Mouse (Mus musculus) intestine, postnatal 0 days (tissue): ENCODE measurements around the gene Mrps34. TPM values are rescaled to one million over a fixed set of nuclear protein-coding genes. Genes with fewer than 3 reads are reported as not detected.

ENCODE experiments used
- ATAC-seq: fragments of 200-750 bp; cut with Nextera tagmentation; 2 replicates; pipeline ENCODE4 v1.8.0; 2017; ENCODE audit warnings: mild to moderate bottlenecking, moderate TSS enrichment, moderate library complexity
- H3K27ac ChIP-seq: fragments of 300-500 bp; sonication (generic); 2 replicates; pipeline ENCODE4 v1.5.1; 2014; ENCODE audit warnings: mild to moderate bottlenecking, low read depth, low read length, moderate library complexity
- H3K27me3 ChIP-seq: fragments of 300-500 bp; sonication (generic); replicated peaks from 2 replicates; pipeline ENCODE4 v1.6.1; 2014; ENCODE audit warnings: low read length, mixed read lengths; ENCODE audit not compliant: control insufficient read depth, insufficient read depth
- H3K36me3 ChIP-seq: fragments of 300-500 bp; sonication (generic); 2 replicates; pipeline ENCODE4 v1.6.1; 2014; ENCODE audit warnings: mild to moderate bottlenecking, moderate library complexity; ENCODE audit not compliant: control insufficient read depth, insufficient read depth
- H3K4me1 ChIP-seq: fragments of 300-500 bp; sonication (generic); replicated peaks from 2 replicates; pipeline ENCODE4 v1.6.1; 2014; ENCODE audit warnings: antibody characterized with exemption, low read length, mixed read lengths; ENCODE audit not compliant: control insufficient read depth, insufficient read depth
- H3K4me2 ChIP-seq: fragments of 300-500 bp; sonication (generic); replicated peaks from 2 replicates; pipeline ENCODE4 v1.6.1; 2014; ENCODE audit warnings: low read depth, mild to moderate bottlenecking, moderate library complexity
- H3K4me3 ChIP-seq: fragments of 300-500 bp; sonication (generic); 2 replicates; pipeline ENCODE4 v1.5.1; 2014; ENCODE audit warnings: low read depth, low read length
- H3K9ac ChIP-seq: fragments of 300-500 bp; sonication (generic); 2 replicates; pipeline ENCODE4 v1.6.1; 2014; ENCODE audit warnings: mild to moderate bottlenecking, low read depth, low read length
- H3K9me3 ChIP-seq: fragments of 300-500 bp; sonication (generic); 2 replicates; pipeline ENCODE4 v1.6.1; 2016; ENCODE audit warnings: mixed run types; ENCODE audit not compliant: control insufficient read depth
- CTCF ChIP-seq: sonication (generic); IDR thresholded peaks from 2 replicates; pipeline ENCODE4 v1.5.1; 2016; ENCODE audit warnings: low read depth, mild to moderate bottlenecking, control low read depth, antibody characterized with exemption, moderate library complexity
- WGBS: fragments of 180-500 bp; shearing (Covaris S2); extraction: QIAGEN DNeasy Blood & Tissue Kit; methylation state at CpG from one replicate; pipeline ENCODE4 v1.1.7; 2014; 5-methylcytosine and 5-hydroxymethylcytosine counted together
- polyA plus RNA-seq: library from polyadenylated mRNA; unstranded; fragments of >200 nt; fragmentation: Nextera tagmentation; extraction: Ambion mirVana; gene quantifications from 2 replicates; pipeline ENCODE4 v1.2.1, GENCODE M21; 2015

Gene Mrps34
- polyA plus RNA-seq, 1 experiment from 2014 or later = 132 TPM

- Histone ChIP-seq H3K4me3 (peak overlapping the region; percentile 9; the same call in 1 of the 2 replicates), H3K9ac (peak overlapping the region; percentile 40), H3K4me1 (0 out of 2 replicates have a peak, but pooled peaks cover 5% of the 10 kb centered on the region), H3K9me3 (no peaks in the 10 kb centered on the region), H3K27ac (peak overlapping the region; percentile 94), H3K27me3 (no peaks in the 10 kb centered on the region), H3K36me3 (peaks cover 5% of the 10 kb centered on the region), H3K4me2 (peak overlapping the region; percentile 54)
- ATAC-seq = peak; percentile 75
- TF ChIP-seq CTCF = no peak
- 31% methylated on average over 10 of the region's 10 CpGs for WGBS
Observed at GRCm38 (mm10) chr17:24877336-24878116, 17.4 kb upstream of the Mrps34 start.

GRCm38 (mm10) chr17:24878117-24878397 lies 16.9 kb upstream of the Mrps34 start:
- H3K27ac ChIP-seq = peak overlapping the region; percentile 94
- 27% methylated on average over 5 of the region's 5 CpGs for WGBS
- H3K9ac ChIP-seq = peak overlapping the region; percentile 46
- no peaks in the 10 kb centered on the region for H3K27me3 ChIP-seq
- H3K4me2 ChIP-seq = peak overlapping the region; percentile 54
- peak overlapping the region; percentile 9; the same call in 1 of the 2 replicates for H3K4me3 ChIP-seq
- ATAC-seq = peak; percentile 65
- 0 out of 2 replicates have a peak, but pooled peaks cover 5% of the 10 kb centered on the region for H3K4me1 ChIP-seq
- no peaks in the 10 kb centered on the region for H3K9me3 ChIP-seq
- H3K36me3 ChIP-seq = peaks cover 10% of the 10 kb centered on the region
- no peak for TF ChIP-seq CTCF

- H3K4me2 ChIP-seq = peak overlapping the region; percentile 54
- H3K27ac ChIP-seq = peak overlapping the region; percentile 94
- peak; percentile 15; the same call in 1 of the 2 replicates for ATAC-seq
- 55% methylated on average over 8 of the region's 8 CpGs for WGBS
- no peaks in the 10 kb centered on the region for H3K9me3 ChIP-seq
- 0 out of 2 replicates have a peak overlapping the region, but pooled peaks have one; percentile 3 for H3K4me3 ChIP-seq
- H3K9ac ChIP-seq = peak overlapping the region; percentile 46
- H3K4me1 ChIP-seq = 0 out of 2 replicates have a peak, but pooled peaks cover 5% of the 10 kb centered on the region
- H3K27me3 ChIP-seq = no peaks in the 10 kb centered on the region
- no peak for TF ChIP-seq CTCF
- H3K36me3 ChIP-seq = peaks cover 15% of the 10 kb centered on the region
Observed at GRCm38 (mm10) chr17:24878531-24878930, 16.4 kb upstream of the Mrps34 start.

- H3K4me1 ChIP-seq = peaks cover 5% of the 10 kb centered on the region; the same call in 1 of the 2 replicates
- H3K9ac ChIP-seq = no peak overlapping the region
- no peaks in the 10 kb centered on the region for H3K27me3 ChIP-seq
- peak; percentile 82 for TF ChIP-seq CTCF
- H3K4me2 ChIP-seq = no peak overlapping the region
- no peak for ATAC-seq
- no peak overlapping the region for H3K27ac ChIP-seq
- H3K36me3 ChIP-seq = peaks cover 29% of the 10 kb centered on the region
- no peak overlapping the region for H3K4me3 ChIP-seq
- H3K9me3 ChIP-seq = no peaks in the 10 kb centered on the region
- 52% methylated on average over 7 of the region's 7 CpGs for whole genome bisulfite sequencing
Observed at GRCm38 (mm10) chr17:24881738-24882440, 13.0 kb upstream of the Mrps34 start.

GRCm38 (mm10) chr17:24884391-24884790 lies 10.5 kb upstream of the Mrps34 start:
- no peak for ATAC-seq
- Histone ChIP-seq H3K9ac (no peak overlapping the region), H3K36me3 (peaks cover 29% of the 10 kb centered on the region), H3K4me2 (no peak overlapping the region), H3K27me3 (no peaks in the 10 kb centered on the region), H3K4me1 (peaks cover 12% of the 10 kb centered on the region; the same call in 1 of the 2 replicates), H3K27ac (no peak overlapping the region), H3K9me3 (no peaks in the 10 kb centered on the region), H3K4me3 (no peak overlapping the region)
- 89% methylated on average over 6 of the region's 6 CpGs for WGBS
- no peak for TF ChIP-seq CTCF

- peaks cover 36% of the 10 kb centered on the region for H3K36me3 ChIP-seq
- H3K9me3 ChIP-seq = no peaks in the 10 kb centered on the region
- H3K27me3 ChIP-seq = no peaks in the 10 kb centered on the region
- H3K4me3 ChIP-seq = peak overlapping the region; percentile 78
- H3K27ac ChIP-seq = 0 out of 2 replicates have a peak overlapping the region, but pooled peaks have one; percentile 41
- TF ChIP-seq CTCF = no peak
- peaks cover 12% of the 10 kb centered on the region; the same call in 1 of the 2 replicates for H3K4me1 ChIP-seq
- ATAC-seq = no peak
- H3K4me2 ChIP-seq = peak overlapping the region; percentile 77
- WGBS = 22% methylated on average over 22 of the region's 22 CpGs
- peak overlapping the region; percentile 63 for H3K9ac ChIP-seq
Observed at GRCm38 (mm10) chr17:24885356-24886133, 9.4 kb upstream of the Mrps34 start.
